Mouse (Mus musculus) limb, embryonic 15.5 days (tissue): ENCODE data around the gene Polr3f. TPM values are rescaled to one million over a fixed set of nuclear protein-coding genes. Genes with fewer than 3 reads are reported as not detected.

Experiments used
- ATAC-seq: fragments of 200-750 bp; cut with Nextera tagmentation; 2 replicates; pipeline ENCODE4 v1.8.0; 2017; ENCODE audit warnings: low read depth, moderate TSS enrichment; ENCODE audit not compliant: insufficient number of reproducible peaks, low FRiP score, low TSS enrichment
- H3K27ac ChIP-seq: fragments of 300-500 bp; sonication (generic); 2 replicates; pipeline ENCODE4 v1.5.1; 2015; ENCODE audit warnings: moderate library complexity, mild to moderate bottlenecking, inconsistent platforms
- H3K27me3 ChIP-seq: fragments of 300-500 bp; sonication (generic); 2 replicates; pipeline ENCODE4 v1.6.1; 2015; ENCODE audit warnings: inconsistent platforms
- H3K36me3 ChIP-seq: fragments of 300-500 bp; sonication (generic); 2 replicates; pipeline ENCODE4 v1.6.1; 2015; ENCODE audit warnings: inconsistent platforms
- H3K4me1 ChIP-seq: fragments of 300-500 bp; sonication (generic); 2 replicates; pipeline ENCODE4 v1.6.1; 2015; ENCODE audit warnings: inconsistent platforms
- H3K4me2 ChIP-seq: fragments of 300-500 bp; sonication (generic); 2 replicates; pipeline ENCODE4 v1.6.1; 2015; ENCODE audit warnings: mild to moderate bottlenecking, inconsistent platforms
- H3K4me3 ChIP-seq: fragments of 300-500 bp; sonication (generic); 2 replicates; pipeline ENCODE4 v1.5.1; 2015; ENCODE audit warnings: mild to moderate bottlenecking, inconsistent platforms
- H3K9ac ChIP-seq: fragments of 300-500 bp; sonication (generic); 2 replicates; pipeline ENCODE4 v1.6.1; 2015; ENCODE audit warnings: inconsistent platforms
- H3K9me3 ChIP-seq: fragments of 300-500 bp; sonication (generic); 2 replicates; pipeline ENCODE4 v1.6.1; 2016; ENCODE audit warnings: inconsistent platforms
- WGBS: fragments of 180-500 bp; shearing (Covaris S2); methylation state at CpG from one replicate; pipeline ENCODE4 v1.1.7; 2015; 5-methylcytosine and 5-hydroxymethylcytosine counted together
- polyA plus RNA-seq: library from polyadenylated mRNA; unstranded; fragments of >200 nt; fragmentation: Nextera tagmentation; extraction: Ambion mirVana; gene quantifications from 2 replicates; pipeline ENCODE4 v1.2.1, GENCODE M21; 2015

Gene Polr3f
- polyA plus RNA-seq, 1 experiment from 2014 or later = 22.3 TPM

DNA sequence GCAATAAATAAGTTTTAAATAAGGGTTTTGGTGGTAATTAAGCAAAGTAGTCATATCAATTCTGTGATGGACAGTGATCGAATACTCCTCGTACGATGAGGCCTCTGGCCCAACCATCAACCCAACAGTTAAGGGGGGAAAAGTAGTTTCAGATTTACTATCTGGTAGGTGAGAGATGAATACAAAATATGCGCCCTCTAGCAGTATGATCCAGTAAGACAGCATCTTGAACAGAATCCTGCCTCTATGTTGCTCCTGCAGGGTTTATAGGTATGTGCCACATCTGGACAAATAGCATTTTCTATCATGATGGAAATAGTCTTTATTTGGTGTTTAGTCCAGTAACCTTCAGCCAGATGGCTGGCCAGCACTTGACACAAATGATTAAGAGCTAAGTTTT is 13.7 kb downstream of the Polr3f start:
- Histone ChIP-seq H3K4me1 (no peaks in the 10 kb centered on the region; the same call in 1 of the 2 replicates), H3K4me2 (no peak overlapping the region), H3K36me3 (peaks cover 76% of the 10 kb centered on the region), H3K9ac (no peak overlapping the region), H3K27me3 (no peaks in the 10 kb centered on the region), H3K27ac (no peak overlapping the region), H3K9me3 (no peaks in the 10 kb centered on the region), H3K4me3 (no peak overlapping the region)
- no peak for ATAC-seq
- WGBS = 85% methylated on average over 4 of the region's 4 CpGs

DNA sequence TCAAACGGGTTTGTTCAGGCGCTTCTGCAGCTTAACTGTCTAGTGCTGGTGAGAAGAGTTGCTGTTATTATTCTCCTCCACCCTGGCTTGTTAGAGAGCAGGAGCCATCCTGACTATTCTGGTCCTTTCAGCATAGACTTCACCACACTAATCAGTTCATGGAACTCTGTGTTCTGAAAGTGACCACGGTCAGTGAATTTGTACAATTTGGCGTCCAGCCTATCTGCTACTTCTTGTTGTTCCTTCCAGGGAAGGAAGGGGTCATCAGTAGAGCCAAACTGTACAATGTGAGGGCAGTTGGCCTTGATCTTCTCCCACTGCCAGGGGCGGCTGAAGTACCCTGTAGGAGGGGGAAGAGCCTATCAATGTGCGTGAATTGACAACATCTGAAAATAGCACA is 16.2 kb downstream of the Polr3f start:
- H3K4me2 ChIP-seq = no peak overlapping the region
- H3K9me3 ChIP-seq = no peaks in the 10 kb centered on the region
- no peak overlapping the region for H3K9ac ChIP-seq
- H3K27me3 ChIP-seq = no peaks in the 10 kb centered on the region
- H3K27ac ChIP-seq = no peak overlapping the region
- WGBS = 92% methylated on average over 6 of the region's 6 CpGs
- H3K36me3 ChIP-seq = peaks cover 68% of the 10 kb centered on the region
- no peak overlapping the region for H3K4me3 ChIP-seq
- no peaks in the 10 kb centered on the region; the same call in 1 of the 2 replicates for H3K4me1 ChIP-seq
- ATAC-seq = no peak

DNA sequence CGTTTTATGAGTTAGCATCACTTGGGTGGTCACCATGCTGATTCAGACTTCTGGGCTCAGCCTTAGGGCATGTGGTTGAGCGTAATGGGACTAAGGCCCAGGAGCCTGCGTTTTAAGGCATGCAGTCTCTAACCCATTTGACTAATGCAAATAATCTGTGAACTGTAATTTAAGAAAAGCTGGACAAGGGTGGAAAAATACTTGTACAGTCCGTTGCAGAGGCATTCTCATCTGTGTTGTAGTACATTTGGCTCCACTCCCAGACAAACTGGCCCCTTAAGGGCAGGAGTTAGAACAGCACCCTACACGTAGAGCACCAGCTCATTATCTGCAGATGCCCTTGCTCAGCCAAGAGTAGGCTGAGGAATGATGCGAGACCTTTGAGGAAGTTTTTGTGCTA is 17.1 kb downstream of the Polr3f start:
- Histone ChIP-seq H3K9ac (no peak overlapping the region), H3K27me3 (no peaks in the 10 kb centered on the region), H3K9me3 (no peaks in the 10 kb centered on the region), H3K4me3 (no peak overlapping the region), H3K36me3 (peaks cover 58% of the 10 kb centered on the region), H3K27ac (no peak overlapping the region; the same call in 1 of the 2 replicates), H3K4me1 (no peaks in the 10 kb centered on the region; the same call in 1 of the 2 replicates), H3K4me2 (no peak overlapping the region)
- WGBS = 61% methylated on average over 6 of the region's 6 CpGs
- ATAC-seq = no peak

DNA sequence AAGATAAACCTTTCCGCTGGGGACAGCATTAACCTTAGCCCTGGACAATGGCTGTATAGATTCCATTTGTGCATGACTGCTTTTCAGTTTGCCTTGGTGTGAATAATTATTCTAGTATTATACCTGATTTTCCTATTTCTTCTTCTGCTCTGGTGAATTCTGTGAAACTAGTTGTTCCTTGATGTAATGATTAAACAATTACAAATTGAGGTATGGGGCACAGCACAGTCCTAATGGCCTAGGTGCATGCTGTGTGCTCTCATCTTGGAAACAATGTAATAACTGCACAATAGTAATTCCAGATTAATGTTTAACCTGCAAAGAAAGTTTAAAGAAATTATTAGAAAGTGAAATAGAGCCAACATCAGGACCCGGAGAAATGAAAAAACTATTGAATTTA is 17.5 kb downstream of the Polr3f start:
- Histone ChIP-seq H3K27me3 (no peaks in the 10 kb centered on the region), H3K27ac (no peak overlapping the region), H3K4me1 (peaks cover 2% of the 10 kb centered on the region; the same call in 1 of the 2 replicates), H3K9me3 (no peaks in the 10 kb centered on the region), H3K4me3 (no peak overlapping the region), H3K9ac (no peak overlapping the region), H3K36me3 (peaks cover 54% of the 10 kb centered on the region), H3K4me2 (no peak overlapping the region)
- no peak for ATAC-seq
- WGBS = 94% methylated on average over 2 of the region's 2 CpGs

DNA sequence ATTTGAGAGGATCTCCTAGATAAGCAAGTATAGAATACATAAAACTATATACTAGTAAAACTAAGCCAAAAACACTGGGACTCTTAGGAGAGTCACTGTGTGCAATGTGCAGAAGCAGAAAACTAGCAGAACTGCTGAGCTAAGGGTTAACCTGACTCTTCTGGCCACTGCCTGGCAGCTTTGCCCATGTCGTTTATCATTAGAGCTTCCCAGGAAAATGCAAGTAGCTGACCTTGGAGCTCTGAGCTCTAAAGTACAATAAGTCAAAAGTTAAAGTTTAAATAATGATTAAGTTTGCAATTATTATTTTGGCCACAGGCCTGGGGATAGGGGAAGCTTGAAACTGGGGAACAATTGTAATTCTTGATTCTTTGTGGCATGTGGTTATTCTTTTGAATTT is 18.0 kb downstream of the Polr3f start:
- H3K9me3 ChIP-seq = no peaks in the 10 kb centered on the region
- ATAC-seq = no peak
- H3K36me3 ChIP-seq = peaks cover 50% of the 10 kb centered on the region
- no peak overlapping the region for H3K4me3 ChIP-seq
- no peak overlapping the region for H3K4me2 ChIP-seq
- H3K27me3 ChIP-seq = no peaks in the 10 kb centered on the region
- WGBS = 66% methylated on average over 1 of the region's 1 CpGs
- H3K27ac ChIP-seq = no peak overlapping the region
- peaks cover 2% of the 10 kb centered on the region; the same call in 1 of the 2 replicates for H3K4me1 ChIP-seq
- H3K9ac ChIP-seq = no peak overlapping the region

DNA sequence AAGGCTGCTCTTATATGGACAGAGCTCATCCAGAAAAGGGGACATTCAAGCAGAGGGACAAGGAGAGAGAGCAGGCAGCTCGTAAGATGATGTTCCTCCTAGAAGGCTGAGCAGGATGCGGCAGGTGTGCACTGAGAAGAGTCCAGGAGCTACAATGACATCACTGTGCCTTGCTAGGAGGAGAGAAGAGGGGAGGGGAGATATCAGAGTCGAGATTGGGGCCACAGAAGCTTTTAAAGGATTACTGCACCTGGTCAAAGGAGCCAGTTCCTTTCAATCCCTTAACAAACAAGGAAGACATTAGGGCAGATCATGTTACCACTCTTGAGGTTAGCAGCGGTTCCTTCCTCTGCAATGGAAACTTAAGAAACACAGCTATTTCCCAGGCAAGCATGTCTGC is 20.0 kb downstream of the Polr3f start:
- no peak for ATAC-seq
- H3K36me3 ChIP-seq = peaks cover 39% of the 10 kb centered on the region
- H3K27me3 ChIP-seq = no peaks in the 10 kb centered on the region
- no peak overlapping the region for H3K9ac ChIP-seq
- no peak overlapping the region for H3K4me3 ChIP-seq
- H3K4me2 ChIP-seq = no peak overlapping the region
- no peak overlapping the region for H3K27ac ChIP-seq
- H3K9me3 ChIP-seq = no peaks in the 10 kb centered on the region
- peaks cover 2% of the 10 kb centered on the region; the same call in 1 of the 2 replicates for H3K4me1 ChIP-seq
- 79% methylated on average over 4 of the region's 4 CpGs for WGBS

DNA sequence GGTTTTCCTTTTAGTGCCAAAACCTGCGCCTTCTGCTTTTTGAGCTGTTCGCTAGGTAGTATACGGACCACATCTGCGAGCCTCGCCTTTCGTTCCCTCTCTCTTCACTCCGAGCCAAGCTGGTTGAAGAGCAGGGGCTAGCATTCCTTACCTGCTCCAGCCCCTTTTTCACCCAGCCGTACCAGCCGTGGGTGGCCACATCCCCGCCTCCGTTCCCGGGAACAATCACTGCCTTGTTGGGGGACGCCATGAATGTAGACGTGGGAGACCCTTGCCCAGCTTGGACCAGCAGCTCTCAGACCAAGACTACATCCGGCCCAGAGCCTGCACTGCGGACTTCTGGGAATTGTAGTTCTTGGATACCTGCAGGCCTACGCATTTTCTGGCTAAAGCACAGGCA is 23.0 kb downstream of the Polr3f start, which contains the start of gene Rbbp9:
TSS of gene Rbbp9 (minus strand) at position 341 of the 400 bp plus-strand sequence.
- H3K4me2 ChIP-seq = peak within 1 kb of the TSS; percentile 46
- peak; percentile 93 for ATAC-seq
- H3K27ac ChIP-seq = peak within 1 kb of the TSS; percentile 94
- peak within 1 kb of the TSS; percentile 70 for H3K9ac ChIP-seq
- H3K4me1 ChIP-seq = peaks cover 5% of the 10 kb centered on the region
- WGBS = under 1% methylated on average over 17 of the region's 17 CpGs
- H3K4me3 ChIP-seq = peak within 1 kb of the TSS; percentile 70
- peaks cover 13% of the 10 kb centered on the region for H3K36me3 ChIP-seq
- H3K9me3 ChIP-seq = no peaks in the 10 kb centered on the region
- H3K27me3 ChIP-seq = no peaks in the 10 kb centered on the region

DNA sequence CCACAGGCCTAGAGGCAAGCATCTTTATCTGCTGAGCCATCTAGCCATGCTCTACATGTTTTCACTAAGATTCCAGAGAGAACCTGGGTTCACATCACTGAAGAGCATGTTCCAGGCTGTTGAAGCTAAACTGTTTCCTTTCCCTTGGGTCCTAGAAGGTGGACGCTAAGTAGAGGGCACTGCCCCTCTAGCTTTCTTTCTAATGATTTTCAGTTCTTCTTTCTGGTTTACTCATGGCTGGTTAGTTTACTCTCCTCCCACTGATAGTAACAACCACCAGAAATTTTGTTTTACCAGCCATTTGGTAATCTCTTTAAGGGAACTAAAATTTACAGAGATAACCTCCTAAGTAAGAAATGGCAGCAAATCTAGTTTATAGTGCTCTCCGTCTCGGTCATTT is 26.4 kb downstream of the Polr3f start:
- H3K4me3 ChIP-seq = no peak overlapping the region
- H3K27ac ChIP-seq = no peak overlapping the region
- no peaks in the 10 kb centered on the region for H3K27me3 ChIP-seq
- peaks cover 17% of the 10 kb centered on the region for H3K4me1 ChIP-seq
- no peaks in the 10 kb centered on the region for H3K9me3 ChIP-seq
- H3K9ac ChIP-seq = no peak overlapping the region
- WGBS = 91% methylated on average over 3 of the region's 3 CpGs
- H3K36me3 ChIP-seq = peaks cover under 1% of the 10 kb centered on the region; the same call in 1 of the 2 replicates
- H3K4me2 ChIP-seq = no peak overlapping the region
- ATAC-seq = no peak

DNA sequence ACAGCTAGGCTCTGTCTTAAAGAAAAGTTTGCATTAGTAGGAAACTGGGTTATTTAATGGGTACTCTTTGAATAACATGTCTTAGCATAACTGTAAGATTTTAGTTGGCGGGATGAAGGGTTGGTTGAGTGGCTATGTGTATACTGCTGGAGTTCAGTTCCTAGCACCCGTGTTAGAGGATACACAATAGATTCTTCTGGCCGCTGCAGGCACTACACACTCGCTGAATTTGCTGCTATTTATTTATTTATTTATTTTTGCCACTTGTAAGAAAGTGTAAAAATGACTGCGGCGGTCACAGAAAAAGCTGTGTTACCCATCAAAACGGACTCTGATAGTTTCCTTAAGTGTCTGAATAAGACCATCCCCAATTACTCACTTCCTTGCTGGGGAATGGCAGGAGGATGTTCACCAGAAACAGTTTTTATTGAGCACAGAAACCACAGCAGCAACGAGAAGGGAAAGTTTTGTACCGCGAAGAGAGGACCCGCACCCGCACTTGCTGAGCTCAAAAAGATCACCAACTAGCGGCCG is 27.8 kb downstream of the Polr3f start:
- Histone ChIP-seq H3K36me3 (peaks cover 11% of the 10 kb centered on the region), H3K4me1 (peaks cover 15% of the 10 kb centered on the region), H3K4me2 (peak overlapping the region; percentile 54), H3K4me3 (peak overlapping the region; percentile 89), H3K9ac (peak overlapping the region; percentile 44), H3K9me3 (no peaks in the 10 kb centered on the region), H3K27ac (peak overlapping the region; percentile 97), H3K27me3 (no peaks in the 10 kb centered on the region)
- ATAC-seq = no peak
- WGBS = 2% methylated on average over 14 of the region's 14 CpGs

DNA sequence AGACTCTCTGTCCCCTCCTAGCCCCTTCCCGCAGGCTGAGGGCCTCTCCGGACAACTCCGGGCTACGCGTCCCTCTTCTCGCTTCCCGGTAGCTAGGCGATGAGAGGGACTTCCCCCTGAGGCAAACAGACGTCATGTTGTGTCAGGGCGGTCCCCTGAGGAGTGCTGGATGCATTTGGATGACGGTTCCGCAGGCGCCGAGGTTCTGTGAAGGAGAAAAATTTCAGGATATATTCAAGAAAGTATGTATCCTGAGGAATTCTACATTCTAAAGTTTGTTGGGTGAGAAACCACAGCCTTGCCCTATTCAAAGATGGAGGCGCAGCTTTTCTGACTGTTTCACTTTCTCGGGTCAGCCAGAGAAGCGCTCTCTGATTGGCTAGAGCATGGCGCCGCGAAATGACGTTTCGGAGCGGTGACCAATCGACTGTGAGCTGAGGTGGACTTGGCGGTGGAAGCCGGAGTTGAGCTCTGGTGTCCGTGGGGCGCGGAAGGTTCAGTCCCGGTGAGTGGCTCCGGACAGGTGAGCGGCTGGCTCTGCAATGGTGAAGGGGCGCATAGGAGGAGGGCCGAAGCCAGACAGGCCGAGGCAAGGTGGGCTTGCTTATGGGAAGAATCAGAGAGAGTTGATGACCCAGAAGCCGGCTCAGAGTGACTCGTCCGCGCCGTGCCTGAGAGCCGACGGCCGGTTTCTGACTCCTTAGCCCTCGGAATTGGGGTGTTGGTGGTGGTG is 28.5 kb downstream of the Polr3f start, which contains the start of gene Sec23b:
TSS of gene Sec23b (plus strand) at position 410 of the 733 bp plus-strand sequence.
- Histone ChIP-seq H3K9me3 (no peaks in the 10 kb centered on the region), H3K4me2 (peak within 1 kb of the TSS; percentile 55), H3K4me1 (peaks cover 15% of the 10 kb centered on the region), H3K27ac (peak within 1 kb of the TSS; percentile 97), H3K9ac (peak within 1 kb of the TSS; percentile 71), H3K4me3 (peak within 1 kb of the TSS; percentile 89), H3K36me3 (peaks cover 11% of the 10 kb centered on the region), H3K27me3 (no peaks in the 10 kb centered on the region)
- peak; percentile 98 for ATAC-seq
- whole genome bisulfite sequencing = under 1% methylated on average over 44 of the region's 44 CpGs

DNA sequence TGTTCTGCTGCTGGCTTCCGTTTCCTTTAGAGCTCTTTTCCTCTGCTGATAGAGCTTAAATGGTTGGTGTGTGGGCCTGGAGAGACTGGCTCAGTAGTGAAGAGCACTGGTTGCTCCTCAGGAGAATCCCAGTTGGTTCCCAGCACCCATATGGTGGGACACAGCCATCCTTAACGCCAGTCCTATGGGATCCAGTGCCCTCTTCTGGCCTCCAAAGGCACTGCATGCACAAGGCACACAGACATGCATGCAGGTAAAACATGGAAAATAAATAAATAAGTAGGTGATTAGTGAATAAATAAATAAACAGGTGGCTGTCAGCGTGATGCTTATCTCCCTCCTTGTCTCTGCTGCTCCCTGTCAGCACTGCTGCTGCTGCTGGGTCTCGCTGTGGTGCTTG is 61.2 kb downstream of the Polr3f start:
- H3K4me1 ChIP-seq = no peaks in the 10 kb centered on the region
- H3K4me3 ChIP-seq = no peak overlapping the region
- WGBS = 76% methylated on average over 4 of the region's 4 CpGs
- ATAC-seq = no peak
- H3K27ac ChIP-seq = no peak overlapping the region
- H3K4me2 ChIP-seq = no peak overlapping the region
- H3K27me3 ChIP-seq = no peaks in the 10 kb centered on the region
- H3K9me3 ChIP-seq = no peaks in the 10 kb centered on the region
- H3K9ac ChIP-seq = no peak overlapping the region
- peaks cover 75% of the 10 kb centered on the region for H3K36me3 ChIP-seq
